Comparison of ENCODE assay signal across 30 mouse cellular contexts in genomic region chr5:88602030-88602429, GRCm38 (mm10).
"Had no signal": no experiment of that assay in that cellular context is flagged by ENCODE, and none has a peak within 500 bp of the region (broad histone marks: within the 10 kb centered on the region; RNA-seq: fewer than 3 reads in every experiment).

No protein-coding gene starts in this region.

- H3K36me3 ChIP-seq: limb, embryonic 10.5 days; limb, embryonic 12.5 days; limb, embryonic 13.5 days; limb, embryonic 15.5 days; liver, embryonic 13.5 days; liver, embryonic 15.5 days; lung, embryonic 15.5 days had no signal

- H3K9ac ChIP-seq: limb, embryonic 12.5 days; limb, embryonic 13.5 days; limb, embryonic 15.5 days; liver, embryonic 13.5 days; liver, embryonic 14.5 days; liver, embryonic 15.5 days; lung, embryonic 14.5 days; lung, embryonic 15.5 days; midbrain, embryonic 12.5 days; midbrain, embryonic 13.5 days; midbrain, embryonic 15.5 days; neural tube, embryonic 12.5 days had no signal

- H3K27ac ChIP-seq: left cerebral cortex, adult 2 months; limb, embryonic 10.5 days; limb, embryonic 12.5 days; limb, embryonic 13.5 days; limb, embryonic 15.5 days; liver, embryonic 13.5 days; liver, embryonic 14.5 days; liver, embryonic 15.5 days; lung, embryonic 15.5 days; macrophage; midbrain, embryonic 10.5 days; midbrain, embryonic 12.5 days; midbrain, embryonic 13.5 days; midbrain, embryonic 15.5 days; neural tube, embryonic 12.5 days had no signal

- H3K4me1 ChIP-seq: limb, embryonic 15.5 days; liver, embryonic 13.5 days; liver, embryonic 15.5 days; lung, embryonic 15.5 days; midbrain, embryonic 10.5 days; midbrain, embryonic 12.5 days; midbrain, embryonic 15.5 days; neural tube, embryonic 12.5 days had no signal

- H3K27me3 ChIP-seq: limb, embryonic 12.5 days; limb, embryonic 13.5 days; limb, embryonic 15.5 days; liver, embryonic 13.5 days; liver, embryonic 15.5 days; lung, embryonic 15.5 days; megakaryocyte, embryonic 14.5 days; midbrain, embryonic 12.5 days; midbrain, embryonic 13.5 days; midbrain, embryonic 15.5 days; neural tube, embryonic 12.5 days had no signal

- H3K4me3 ChIP-seq: left cerebral cortex, adult 2 months; limb, embryonic 10.5 days; limb, embryonic 12.5 days; limb, embryonic 13.5 days; limb, embryonic 15.5 days; liver, embryonic 13.5 days; liver, embryonic 15.5 days; lung, embryonic 15.5 days; midbrain, embryonic 10.5 days; midbrain, embryonic 12.5 days; midbrain, embryonic 13.5 days; midbrain, embryonic 15.5 days; myocyte; neural tube, embryonic 12.5 days had no signal

- H3K4me2 ChIP-seq: limb, embryonic 12.5 days; limb, embryonic 13.5 days; limb, embryonic 15.5 days; liver, embryonic 13.5 days; liver, embryonic 15.5 days; lung, embryonic 14.5 days; lung, embryonic 15.5 days; midbrain, embryonic 11.5 days; midbrain, embryonic 12.5 days; midbrain, embryonic 13.5 days; midbrain, embryonic 15.5 days; neural tube, embryonic 12.5 days had no signal

- H3K9me3 ChIP-seq: limb, embryonic 10.5 days; limb, embryonic 12.5 days; limb, embryonic 13.5 days; limb, embryonic 15.5 days; liver, embryonic 13.5 days; liver, embryonic 15.5 days; lung, embryonic 15.5 days; megakaryocyte, embryonic 14.5 days; midbrain, embryonic 10.5 days; midbrain, embryonic 12.5 days; midbrain, embryonic 13.5 days; midbrain, embryonic 15.5 days; neural tube, embryonic 12.5 days had no signal

- ATAC-seq: lung, postnatal 0 days; midbrain, embryonic 13.5 days; midbrain, embryonic 15.5 days; midbrain, embryonic 16.5 days had no signal

- DNase-seq: layer of hippocampus, postnatal 36 days; left cerebral cortex, postnatal 4 days; liver, embryonic 13.5 days; lung, adult 18-20 months; lung, adult 2 months; lung, embryonic 14.5 days; lung, postnatal 10 days; lung, postnatal 14 days; lung, postnatal 36 days; lung, postnatal 4 days; midbrain, embryonic 14.5 days had no signal
